Mouse (Mus musculus) C2C12 (cell line): ENCODE results near the gene Ramp1. TPM values are rescaled to one million over a fixed set of nuclear protein-coding genes. Genes with fewer than 3 reads are reported as not detected.

Experiments used
- H3K27me3 ChIP-seq: one replicate; pipeline ENCODE4 v1.6.1; 2011; ENCODE audit not compliant: control insufficient read depth, insufficient read depth, insufficient read length
- H3K36me3 ChIP-seq: one replicate; pipeline ENCODE4 v1.6.1; 2011; ENCODE audit not compliant: control insufficient read depth, insufficient read depth
- H3K4me3 ChIP-seq: one replicate; pipeline ENCODE4 v1.5.1; 2011; ENCODE audit warnings: mild to moderate bottlenecking, control low read depth; ENCODE audit not compliant: poor library complexity, insufficient read depth, severe bottlenecking
- H3K79me2 ChIP-seq: one replicate; pipeline ENCODE4 v1.6.1; 2011; ENCODE audit not compliant: control insufficient read depth, insufficient read depth
- H3K79me3 ChIP-seq: one replicate; pipeline ENCODE4 v1.6.1; 2011; ENCODE audit warnings: low read depth, control low read depth
- H3ac ChIP-seq: one replicate; pipeline ENCODE3; 2011; ENCODE audit warnings: low read depth; ENCODE audit not compliant: control insufficient read depth, insufficient read length
- CEBPB ChIP-seq: IDR thresholded peaks from one replicate; pipeline ENCODE4 v1.6.1; 2011; ENCODE audit warnings: low read depth, mild to moderate bottlenecking, control low read depth, moderate library complexity
- CTCF ChIP-seq: IDR thresholded peaks from one replicate; pipeline ENCODE4 v1.5.1; 2011; ENCODE audit not compliant: control insufficient read depth, insufficient read depth, insufficient read length
- FOSL1 ChIP-seq: IDR thresholded peaks from one replicate; pipeline ENCODE4 v1.8.0; 2011; ENCODE audit warnings: mild to moderate bottlenecking, low read length; ENCODE audit not compliant: poor library complexity, insufficient read depth, severe bottlenecking
- MAX ChIP-seq: IDR thresholded peaks from one replicate; pipeline ENCODE4 v1.6.1; 2011; ENCODE audit warnings: mild to moderate bottlenecking, control low read depth
- MYOD1 ChIP-seq: IDR thresholded peaks from one replicate; pipeline ENCODE4 v1.6.1; 2011; ENCODE audit warnings: low read depth; ENCODE audit not compliant: control insufficient read depth, insufficient read length
- MYOG ChIP-seq: IDR thresholded peaks from one replicate; pipeline ENCODE4 v1.6.1; 2011; ENCODE audit not compliant: control insufficient read depth, insufficient read length; ENCODE audit errors: extremely low read depth
- USF1 ChIP-seq: IDR thresholded peaks from one replicate; pipeline ENCODE4 v1.6.1; 2011; ENCODE audit warnings: low read depth, mild to moderate bottlenecking, control low read depth, moderate library complexity
- polyA plus RNA-seq: library from polyadenylated mRNA; unstranded; fragments of >200 nt; fragmentation: generic; extraction: Trizol; gene quantifications from one replicate; pipeline ENCODE4 v1.2.1, GENCODE M21; 2012; ENCODE audit warnings: missing spikeins

Ramp1 gene
- polyA plus RNA-seq, 1 experiment: 2.1 TPM

DNA sequence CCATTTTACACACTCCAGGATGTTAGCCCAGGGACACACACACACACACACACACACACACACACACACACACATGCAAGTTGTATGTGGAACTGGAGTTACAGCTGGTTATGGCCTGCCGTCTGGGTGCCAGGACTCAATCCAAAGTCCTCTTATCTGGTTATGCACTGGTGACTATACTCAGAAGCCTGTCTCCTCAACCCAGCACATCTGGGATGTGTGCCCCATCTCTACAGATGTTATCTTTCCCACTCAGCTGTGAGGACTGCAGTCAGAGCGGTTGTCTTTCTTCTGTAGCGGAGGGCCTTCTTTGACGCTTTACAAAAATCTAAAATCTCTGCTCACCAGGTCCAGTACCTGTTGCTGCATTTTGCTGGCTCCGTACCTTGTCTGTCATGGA, 4.8 kb upstream of the Ramp1 start:
- Histone ChIP-seq H3K79me3 (no peaks in the 10 kb centered on the region), H3K36me3 (no peaks in the 10 kb centered on the region), H3ac (no peak overlapping the region), H3K79me2 (no peaks in the 10 kb centered on the region), H3K27me3 (no peaks in the 10 kb centered on the region), H3K4me3 (no peak overlapping the region)
- TF ChIP-seq MAX: no peak
- TF ChIP-seq MYOD1: no peak
- TF ChIP-seq CEBPB: no peak
- no peak for TF ChIP-seq CTCF
- TF ChIP-seq FOSL1: no peak
- no peak for TF ChIP-seq USF1
- TF ChIP-seq MYOG: no peak

DNA sequence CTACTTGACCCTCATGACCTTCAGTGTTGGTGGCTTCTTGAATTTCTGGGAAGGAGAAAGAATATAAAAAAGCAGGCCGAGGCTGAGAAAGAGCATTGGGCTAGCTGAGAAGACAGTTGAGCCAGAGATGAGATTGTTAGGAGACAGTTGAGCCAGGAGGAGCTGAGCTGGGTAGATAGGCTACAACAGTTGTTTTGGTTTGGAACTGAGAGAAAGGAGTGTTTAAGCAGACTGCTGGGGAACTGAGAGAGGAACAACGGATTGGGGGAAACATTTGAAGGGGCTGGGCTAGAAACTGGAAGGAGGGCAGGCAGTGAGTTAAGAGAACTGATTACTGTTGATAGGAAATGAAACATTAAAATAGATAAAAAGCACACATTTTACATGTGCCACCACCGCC, 3.6 kb upstream of the Ramp1 start:
- no peak overlapping the region for H3ac ChIP-seq
- no peak for TF ChIP-seq MYOD1
- no peak for TF ChIP-seq FOSL1
- no peak for TF ChIP-seq USF1
- no peak for TF ChIP-seq MYOG
- H3K4me3 ChIP-seq: no peak overlapping the region
- H3K36me3 ChIP-seq: no peaks in the 10 kb centered on the region
- no peaks in the 10 kb centered on the region for H3K27me3 ChIP-seq
- H3K79me3 ChIP-seq: no peaks in the 10 kb centered on the region
- H3K79me2 ChIP-seq: no peaks in the 10 kb centered on the region

DNA sequence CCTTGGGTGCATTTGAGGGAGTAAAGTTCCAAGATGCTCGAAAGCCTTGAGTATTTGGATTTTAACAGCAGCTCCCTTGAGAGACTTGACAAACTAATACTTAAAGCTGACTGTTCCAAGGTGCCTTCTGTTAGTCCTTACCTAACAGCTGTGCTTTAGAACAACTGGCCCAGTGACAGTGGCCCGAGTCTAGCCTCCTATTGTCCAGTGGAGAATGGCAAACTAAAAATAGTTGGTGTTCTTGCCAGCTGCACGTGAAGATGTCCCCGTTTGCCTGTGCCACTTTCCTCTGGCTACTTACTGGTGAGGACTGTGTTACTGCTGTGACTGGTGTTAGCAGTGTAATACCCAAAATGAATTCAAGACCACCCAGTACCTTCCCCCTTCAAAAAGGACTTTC, 2.8 kb upstream of the Ramp1 start:
- H3K36me3 ChIP-seq: no peaks in the 10 kb centered on the region
- no peak for TF ChIP-seq MAX
- no peak for TF ChIP-seq USF1
- TF ChIP-seq CEBPB: no peak
- no peak for TF ChIP-seq CTCF
- TF ChIP-seq MYOD1: no peak
- no peak for TF ChIP-seq MYOG
- no peak for TF ChIP-seq FOSL1

DNA sequence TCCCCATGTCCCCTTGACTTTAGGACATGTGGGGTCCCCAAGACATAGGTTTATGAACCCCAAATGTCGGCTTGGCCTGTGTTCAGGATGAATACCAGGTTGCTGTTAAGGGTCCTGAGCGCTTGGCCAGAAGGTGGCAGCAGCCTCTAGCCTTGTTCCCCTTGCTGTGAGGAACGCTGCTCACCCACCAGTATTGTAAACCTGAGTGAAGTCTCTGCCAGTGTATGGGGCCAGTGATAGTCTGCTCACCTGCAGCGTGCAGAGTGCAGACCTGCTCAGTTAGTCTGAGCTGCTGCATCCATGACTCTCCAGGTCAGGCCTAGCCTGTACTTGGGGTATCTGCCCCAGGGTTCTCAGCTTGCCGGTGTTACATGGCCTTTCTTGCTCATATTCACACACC, 536 bp upstream of the Ramp1 start:
- Histone ChIP-seq H3K79me2 (no peaks in the 10 kb centered on the region), H3K27me3 (no peaks in the 10 kb centered on the region), H3K79me3 (no peaks in the 10 kb centered on the region), H3K36me3 (no peaks in the 10 kb centered on the region), H3ac (no peak overlapping the region), H3K4me3 (no peak overlapping the region)
- TF ChIP-seq MYOD1 (no peak), CTCF (peak; percentile 83)

More for the DNA sequence above, 2.8 kb upstream of the Ramp1 start:
- no peak overlapping the region for H3K4me3 ChIP-seq
- H3K79me3 ChIP-seq: no peaks in the 10 kb centered on the region
- no peak overlapping the region for H3ac ChIP-seq
- H3K27me3 ChIP-seq: no peaks in the 10 kb centered on the region
- no peaks in the 10 kb centered on the region for H3K79me2 ChIP-seq

DNA sequence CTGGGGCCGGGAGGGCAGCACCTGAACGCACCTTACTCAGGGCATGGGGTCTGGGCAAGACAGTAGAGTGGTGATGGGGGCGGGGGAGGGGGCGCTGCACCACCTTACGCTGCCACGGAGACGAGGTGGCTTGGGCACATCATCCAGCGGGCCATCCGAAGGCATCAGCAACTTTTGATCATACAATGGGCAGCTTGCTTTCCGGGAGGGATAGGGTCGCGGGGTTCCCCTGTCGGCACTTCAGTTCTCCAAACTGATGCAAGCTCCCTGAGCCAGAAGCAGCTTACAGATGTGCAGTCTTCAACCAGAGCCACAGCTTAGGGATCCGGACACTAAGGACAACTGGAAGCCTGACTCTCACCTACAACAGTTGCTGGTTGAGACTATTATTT, 548 bp downstream of the Ramp1 start:
- Histone ChIP-seq H3ac (no peak overlapping the region), H3K27me3 (no peaks in the 10 kb centered on the region), H3K79me3 (no peaks in the 10 kb centered on the region), H3K4me3 (no peak overlapping the region), H3K36me3 (no peaks in the 10 kb centered on the region), H3K79me2 (no peaks in the 10 kb centered on the region)
- TF ChIP-seq CTCF (no peak), MYOD1 (no peak), MYOG (no peak), FOSL1 (no peak)

DNA sequence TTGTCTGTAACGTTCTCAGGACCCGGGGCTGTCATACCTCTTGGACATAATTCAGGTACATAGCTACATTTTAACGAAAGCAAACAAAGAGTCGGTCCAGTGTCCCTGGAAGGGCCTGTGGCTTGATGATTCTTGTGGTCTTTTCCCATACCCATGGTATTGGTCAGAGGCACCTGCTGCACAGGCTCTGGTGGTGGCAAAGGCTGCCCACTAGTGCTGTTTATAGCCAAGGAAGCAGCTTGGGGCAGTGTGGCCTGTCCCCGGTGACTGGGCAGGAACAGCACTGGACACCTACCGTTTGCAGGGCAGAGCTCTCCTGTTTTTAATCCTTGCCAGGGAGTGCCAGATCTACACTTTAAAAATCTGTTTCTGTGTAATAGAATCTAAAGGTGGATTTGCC, 1.1 kb downstream of the Ramp1 start:
- no peaks in the 10 kb centered on the region for H3K36me3 ChIP-seq
- no peak for TF ChIP-seq MYOG
- no peak for TF ChIP-seq MAX
- TF ChIP-seq MYOD1: peak; percentile 59
- H3K79me2 ChIP-seq: no peaks in the 10 kb centered on the region

More for the DNA sequence above, 1.1 kb downstream of the Ramp1 start:
- H3K4me3 ChIP-seq: no peak overlapping the region
- no peaks in the 10 kb centered on the region for H3K79me3 ChIP-seq
- H3K27me3 ChIP-seq: no peaks in the 10 kb centered on the region
- no peak overlapping the region for H3ac ChIP-seq
